Mouse (Mus musculus) CH12.LX (cell line): ENCODE data around the gene Wdr3. TPM values are rescaled to one million over a fixed set of nuclear protein-coding genes. Genes with fewer than 3 reads are reported as not detected.

ENCODE experiments used
- DNase-seq: peaks from one replicate; pipeline ENCODE4 v3.0.0-alpha.2; 2013; ENCODE audit errors: extremely low read depth
- H3K27ac ChIP-seq: 2 replicates; pipeline ENCODE4 v1.5.1; 2012; ENCODE audit warnings: low read depth, mild to moderate bottlenecking, control low read depth, moderate library complexity; ENCODE audit not compliant: insufficient read depth
- H3K27me3 ChIP-seq: replicated peaks from 2 replicates; pipeline ENCODE3; 2012; ENCODE audit warnings: inconsistent platforms
- H3K36me3 ChIP-seq, 2 experiments: replicated peaks in 1 of 2; 2 replicates each; pipeline versions ENCODE3 to v1.6.1; 2012; ENCODE audit warnings: inconsistent platforms in 1 of 2, low read length in 1 of 2, mild to moderate bottlenecking in 1 of 2, mixed read lengths in 1 of 2, moderate library complexity in 1 of 2; ENCODE audit not compliant: control insufficient read depth in 1 of 2, insufficient read depth in 1 of 2
- H3K4me1 ChIP-seq, 2 experiments: 2 replicates each; pipeline ENCODE4 v1.6.1; 2012; ENCODE audit warnings: inconsistent platforms in 1 of 2, moderate library complexity in 1 of 2; ENCODE audit not compliant: insufficient read depth in 2 of 2, control insufficient read depth in 1 of 2
- H3K4me2 ChIP-seq: 2 replicates; pipeline ENCODE4 v1.6.1; 2012; ENCODE audit warnings: low read depth, mild to moderate bottlenecking, control low read depth; ENCODE audit not compliant: poor library complexity, insufficient read depth, severe bottlenecking
- H3K4me3 ChIP-seq, 3 experiments: fragments of 150-350 bp in 1 of 3; sonication (generic) in 1 of 3; replicated peaks in 1 of 3; 2 replicates each; pipeline versions ENCODE3 to v1.5.1; 2011 to 2012; ENCODE audit warnings: low read depth in 2 of 3, low read length in 2 of 3, mild to moderate bottlenecking in 2 of 3, moderate library complexity in 2 of 3, control low read depth in 1 of 3, improper control_type of control experiment in 1 of 3, inconsistent platforms in 1 of 3, mixed read lengths in 1 of 3; ENCODE audit not compliant: poor library complexity in 1 of 3
- H3K79me2 ChIP-seq: replicated peaks from 2 replicates; pipeline ENCODE4 v1.6.1; 2012; ENCODE audit warnings: mild to moderate bottlenecking, moderate library complexity; ENCODE audit not compliant: control insufficient read depth, poor library complexity, insufficient read depth, severe bottlenecking; ENCODE audit errors: extremely low read depth
- H3K9ac ChIP-seq: 2 replicates; pipeline ENCODE4 v1.6.1; 2012; ENCODE audit warnings: low read depth, mild to moderate bottlenecking, control low read depth, moderate library complexity; ENCODE audit not compliant: insufficient read depth
- H3K9me3 ChIP-seq: replicated peaks from 2 replicates; pipeline ENCODE3; 2012; ENCODE audit warnings: low read length, inconsistent platforms, mixed read lengths
- BHLHE40 ChIP-seq: IDR thresholded peaks from 2 replicates; pipeline ENCODE4 v1.6.1; 2011; ENCODE audit warnings: mild to moderate bottlenecking, low read depth, low read length, improper control_type of control experiment
- CHD2 ChIP-seq: IDR thresholded peaks from 2 replicates; pipeline ENCODE4 v1.6.1; 2011; ENCODE audit warnings: low read length, improper control_type of control experiment
- EP300 ChIP-seq: IDR thresholded peaks from 2 replicates; pipeline ENCODE4 v1.6.1; 2011; ENCODE audit warnings: low read length, improper control_type of control experiment
- ETS1 ChIP-seq: conservative IDR thresholded peaks from 2 replicates; pipeline ENCODE4 v1.6.1; 2012; ENCODE audit warnings: low read depth, mild to moderate bottlenecking, inconsistent platforms, low read length, improper control_type of control experiment, moderate library complexity
- IRF4 ChIP-seq: IDR thresholded peaks from 2 replicates; pipeline ENCODE4 v1.6.1; 2014; ENCODE audit warnings: low read depth, mild to moderate bottlenecking, inconsistent platforms, low read length, improper control_type of control experiment
- JUN ChIP-seq: IDR thresholded peaks from 2 replicates; pipeline ENCODE4 v1.6.1; 2011; ENCODE audit warnings: low read depth, mild to moderate bottlenecking, low read length, improper control_type of control experiment, moderate library complexity; ENCODE audit not compliant: insufficient read depth
- JUND ChIP-seq: conservative IDR thresholded peaks from 2 replicates; pipeline ENCODE4 v1.6.1; 2011; ENCODE audit warnings: low read depth, low read length, improper control_type of control experiment
- MAX ChIP-seq: IDR thresholded peaks from 2 replicates; pipeline ENCODE4 v1.6.1; 2011; ENCODE audit warnings: low read length, improper control_type of control experiment
- MXI1 ChIP-seq: IDR thresholded peaks from 2 replicates; pipeline ENCODE4 v1.6.1; 2011; ENCODE audit warnings: mild to moderate bottlenecking, low read depth, low read length, improper control_type of control experiment
- MYC ChIP-seq: IDR thresholded peaks from 2 replicates; pipeline ENCODE4 v1.6.1; 2011; ENCODE audit warnings: low read depth, mild to moderate bottlenecking, improper control_type of control experiment, low read length
- POLR2AphosphoS2 ChIP-seq: IDR thresholded peaks from 2 replicates; pipeline ENCODE4 v1.6.1; 2011; ENCODE audit warnings: low read depth, low read length, improper control_type of control experiment
- RCOR1 ChIP-seq: conservative IDR thresholded peaks from 2 replicates; pipeline ENCODE4 v1.6.1; 2012; ENCODE audit warnings: low read depth, mild to moderate bottlenecking, inconsistent platforms, low read length, improper control_type of control experiment
- SIN3A ChIP-seq: IDR thresholded peaks from 2 replicates; pipeline ENCODE4 v1.6.1; 2012; ENCODE audit warnings: low read length, improper control_type of control experiment, inconsistent platforms
- TCF12 ChIP-seq: IDR thresholded peaks from 2 replicates; pipeline ENCODE4 v1.6.1; 2014; ENCODE audit warnings: low read depth, mild to moderate bottlenecking, inconsistent platforms, low read length, improper control_type of control experiment
- USF2 ChIP-seq: conservative IDR thresholded peaks from 2 replicates; pipeline ENCODE4 v1.6.1; 2011; ENCODE audit warnings: low read depth, low read length, improper control_type of control experiment
- ZC3H11A ChIP-seq: IDR thresholded peaks from 2 replicates; pipeline ENCODE4 v1.6.1; 2012; ENCODE audit warnings: low read depth, mild to moderate bottlenecking, inconsistent platforms, low read length, improper control_type of control experiment
- ZMIZ1 ChIP-seq: IDR thresholded peaks from 2 replicates; pipeline ENCODE4 v1.6.1; 2012; ENCODE audit warnings: low read depth, mild to moderate bottlenecking, inconsistent platforms, low read length, improper control_type of control experiment
- dilution Hi-C: fragments of 300-500 bp; cut with MboI; formaldehyde crosslinking; loops from 2 replicates; pipeline ENCODE4 v1.14.3; 2020; ENCODE audit warnings: low sequenced_read_pairs; ENCODE audit not compliant: extremely low pct_unique_long_range_greater_than_20kb, extremely low pct_ligation_motif_present
- in situ Hi-C: fragments of 300-500 bp; cut with MboI; formaldehyde crosslinking; loops from 3 replicates; pipeline ENCODE4 v1.14.3; 2019; ENCODE audit warnings: low sequenced_read_pairs, low pct_ligation_motif_present, low pct_unique_long_range_greater_than_20kb, mixed read lengths
- polyA plus RNA-seq: library from polyadenylated mRNA; unstranded; fragments of >175 nt; gene quantifications from 2 replicates; pipeline ENCODE4 v1.2.1, GENCODE M21; 2012; ENCODE audit warnings: low read depth; ENCODE audit not compliant: insufficient read length
- total RNA-seq, 2 experiments: library from RNA; depleted of rRNA; stranded (reverse); fragments of 300-350 nt in 1 of 2; fragments of >200 nt in 1 of 2; gene quantifications; 2 replicates each; pipeline ENCODE4 v1.2.3; 2012 to 2014

Wdr3 gene
- total and polyA plus RNA-seq, 3 experiments = 55.2 to 71.4 (median 67.3) TPM

GRCm38 (mm10) chr3:100180471-100180870 lies 18.3 kb upstream of the Wdr3 start:
- H3K4me3 ChIP-seq = no peak overlapping the region
- peaks cover 2 to 19% of the 10 kb centered on the region in 2 experiments; a peak in 3 of 4 replicates for H3K4me1 ChIP-seq
- H3K4me2 ChIP-seq = no peak overlapping the region
- no peaks in the 10 kb centered on the region for H3K9me3 ChIP-seq
- H3K27me3 ChIP-seq = no peaks in the 10 kb centered on the region
- dilution Hi-C loops (no loop called here), in situ Hi-C loops (loop anchor here (10.0 kb wide), 1 partner anchor 744 kb away; the partner anchor contains the start of gene Trim45)
- TF ChIP-seq TCF12 (no peak), RCOR1 (no peak), CHD2 (no peak), MAX (no peak), ZC3H11A (no peak), USF2 (no peak), EP300 (no peak), ETS1 (no peak)
- H3K9ac ChIP-seq = no peak overlapping the region
- no peak overlapping the region for H3K27ac ChIP-seq
- no peaks in the 10 kb centered on the region for H3K79me2 ChIP-seq
- peaks cover 52 to 77% of the 10 kb centered on the region in 2 experiments for H3K36me3 ChIP-seq
- no peak for DNase-seq

DNA sequence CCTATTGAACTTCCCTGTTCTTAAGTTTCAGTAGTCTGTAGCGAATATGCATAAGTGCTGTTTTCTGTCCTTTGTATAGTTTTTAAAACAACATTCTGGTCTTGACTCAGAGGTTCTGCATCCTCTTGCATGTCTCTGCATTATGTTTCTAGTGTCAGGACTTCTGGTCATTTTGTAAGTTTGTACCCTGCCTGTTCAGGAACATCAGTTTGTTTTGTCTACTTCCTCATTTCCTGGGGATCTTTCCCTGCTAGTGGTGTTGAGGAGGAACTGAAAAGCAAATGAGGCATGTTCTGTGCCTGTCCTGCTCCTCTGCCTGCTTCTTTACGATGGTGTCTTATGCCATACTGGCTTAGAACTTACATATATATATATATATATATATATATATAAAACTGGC lies 13.8 kb upstream of the Wdr3 start:
- Histone ChIP-seq H3K4me3 (no peak overlapping the region), H3K4me2 (no peak overlapping the region; the same call in 1 of the 2 replicates), H3K27ac (no peak overlapping the region), H3K79me2 (no peaks in the 10 kb centered on the region), H3K4me1 (peaks cover 5 to 23% of the 10 kb centered on the region in 2 experiments; a peak in 3 of 4 replicates), H3K27me3 (no peaks in the 10 kb centered on the region), H3K9ac (no peak overlapping the region), H3K9me3 (no peaks in the 10 kb centered on the region), H3K36me3 (peaks cover 49 to 81% of the 10 kb centered on the region in 2 experiments)
- DNase-seq = peak; percentile 38
- in situ Hi-C loops (no loop called here), dilution Hi-C loops (no loop called here)
- TF ChIP-seq POLR2AphosphoS2 = no peak
- TF ChIP-seq MXI1 = 0 out of 2 replicates have a peak, but pooled peaks have one; percentile 33
- TF ChIP-seq SIN3A = 0 out of 2 replicates have a peak, but pooled peaks have one; percentile 29
- no peak for TF ChIP-seq MAX
- peak; percentile 20; the same call in 1 of the 2 replicates for TF ChIP-seq JUND
- TF ChIP-seq JUN = no peak
- TF ChIP-seq MYC = no peak
- TF ChIP-seq ZMIZ1 = no peak
- TF ChIP-seq CHD2 = no peak
- peak; percentile 57 for TF ChIP-seq EP300
- peak; percentile 68; the same call in 1 of the 2 replicates for TF ChIP-seq IRF4
- TF ChIP-seq BHLHE40 = no peak; the same call in 1 of the 2 replicates
